Mouse (Mus musculus) ES-Bruce4 (cell line): ENCODE measurements around the gene Fdxacb1.

Source experiments
- EP300 ChIP-seq: IDR thresholded peaks from 2 replicates; pipeline ENCODE4 v1.6.1; 2011; ENCODE audit warnings: low read depth, low read length; ENCODE audit not compliant: insufficient read depth
- POLR2A ChIP-seq: IDR thresholded peaks from one replicate; pipeline ENCODE4 v1.8.1; 2011; ENCODE audit warnings: low read length; ENCODE audit not compliant: insufficient read depth

DNA sequence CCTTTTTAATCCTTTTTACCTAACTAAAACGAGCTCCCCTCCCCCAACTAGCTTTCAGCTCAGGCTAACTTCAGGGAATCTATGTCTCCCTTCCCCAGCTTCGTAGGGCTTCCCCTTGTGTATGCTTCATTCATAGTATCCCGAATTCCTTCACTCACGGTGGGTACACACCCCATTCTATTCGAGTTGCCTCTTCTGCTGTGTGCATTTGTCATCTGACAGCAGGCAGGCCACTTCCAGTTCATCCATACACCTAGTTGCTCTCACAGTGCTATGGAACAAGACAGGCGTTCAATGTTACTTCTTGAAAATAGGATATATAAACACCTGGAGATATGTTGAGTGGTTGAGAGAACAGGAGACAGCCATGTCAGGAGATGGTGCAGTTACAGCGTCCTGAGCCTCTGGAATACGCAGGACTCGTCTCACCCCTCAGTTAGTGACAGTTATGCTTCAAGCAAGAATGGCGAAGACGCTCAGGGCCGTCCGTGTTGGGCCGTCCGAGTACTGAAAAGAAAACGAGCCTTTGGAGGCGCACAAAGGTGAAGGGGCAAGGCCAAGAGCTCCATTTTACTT is 417 bp upstream of the Fdxacb1 start:
- TF ChIP-seq EP300 (no peak), POLR2A (no peak)
